Mouse (Mus musculus): ENCODE data around the gene Slc35e3. TPM values are rescaled to one million over a fixed set of nuclear protein-coding genes. Genes with fewer than 3 reads are reported as not detected.
A peak's percentile ranks its signal among the peaks of the same experiment; 100 is the strongest.
"Not testable (repeated sequence)": the region's sequence is repeated elsewhere in the genome, so short reads cannot be mapped to it uniquely, and the experiment has no call there.

Gene Slc35e3
- polyA plus RNA-seq, 1 experiment from 2014 or later: 22.2 TPM

DNA sequence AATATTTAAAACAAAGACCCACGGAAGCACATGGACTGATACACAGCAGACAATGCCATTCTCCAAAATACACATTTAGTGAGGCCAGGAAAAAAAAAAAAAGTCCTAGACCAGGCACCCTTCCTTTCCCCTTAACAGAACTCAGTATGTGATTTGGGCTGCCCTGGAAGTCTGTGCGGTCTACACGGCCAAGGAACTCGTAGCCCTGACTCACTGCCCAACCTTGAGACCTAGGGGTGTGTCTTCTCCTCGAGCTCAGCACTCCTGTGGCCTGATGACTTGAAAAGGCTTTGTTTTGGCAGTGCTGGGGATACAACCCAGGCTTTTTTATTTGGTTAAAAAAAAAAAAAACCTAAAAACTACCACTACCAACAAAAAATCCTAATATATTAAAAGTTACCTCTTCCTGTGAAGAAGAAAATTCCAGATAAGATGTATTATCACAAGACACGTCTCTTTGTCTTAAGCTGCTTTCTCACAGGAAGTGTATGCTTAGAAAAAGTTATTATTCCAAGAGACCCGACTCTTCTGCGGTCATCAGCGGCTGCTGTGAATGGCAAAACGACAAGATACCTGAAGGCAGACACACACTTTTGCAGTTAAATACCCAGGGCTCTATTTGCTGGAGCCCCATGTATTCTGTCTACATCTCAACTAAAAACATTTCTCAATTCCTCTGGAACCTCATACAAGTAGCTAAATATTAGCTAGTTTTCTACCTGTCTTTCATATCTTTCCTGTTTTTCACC lies 11.9 kb downstream of the Slc35e3 start:
- WGBS: 86% methylated on average over 9 of the region's 10 CpGs
- not testable (repeated sequence) for ATAC-seq (replicated peaks; ENCODE audit: insufficient number of reproducible peaks, low FRiP score, low TSS enrichment, low read depth); H3K36me3 ChIP-seq (replicated peaks; ENCODE audit: control insufficient read depth, insufficient read depth, low read depth, low read length); H3K9me3 ChIP-seq (replicated peaks; ENCODE audit: control insufficient read depth, low read length); H3K4me3 ChIP-seq (ENCODE audit: low read depth, low read length); H3K9ac ChIP-seq (replicated peaks; ENCODE audit: low read length); DNase-seq (ENCODE audit: low spot score); H3K4me2 ChIP-seq (ENCODE audit: low read depth, low read length); H3K4me1 ChIP-seq (ENCODE audit: control insufficient read depth, insufficient read depth, low read length); H3K27ac ChIP-seq (replicated peaks; ENCODE audit: low read depth, low read length); H3K27me3 ChIP-seq (ENCODE audit: control insufficient read depth, insufficient read depth, low read length)

- H3K4me3 ChIP-seq (ENCODE audit: low read depth, low read length); H3K9me3 ChIP-seq (replicated peaks; ENCODE audit: control insufficient read depth, low read length); DNase-seq (ENCODE audit: low spot score); H3K27ac ChIP-seq (replicated peaks; ENCODE audit: low read depth, low read length); H3K4me1 ChIP-seq (ENCODE audit: control insufficient read depth, insufficient read depth, low read length); H3K4me2 ChIP-seq (ENCODE audit: low read depth, low read length); H3K9ac ChIP-seq (replicated peaks; ENCODE audit: low read length); H3K36me3 ChIP-seq (replicated peaks; ENCODE audit: control insufficient read depth, insufficient read depth, low read depth, low read length); ATAC-seq (replicated peaks; ENCODE audit: insufficient number of reproducible peaks, low FRiP score, low TSS enrichment, low read depth); H3K27me3 ChIP-seq (ENCODE audit: control insufficient read depth, insufficient read depth, low read length): not testable (repeated sequence)
- WGBS: 85% methylated on average over 8 of the region's 8 CpGs
These were observed 12.5 kb downstream of the Slc35e3 start for GRCm38 (mm10) chr10:117733626-117734025.

- 85% methylated on average over 14 of the region's 14 CpGs for WGBS
- ATAC-seq (replicated peaks; ENCODE audit: insufficient number of reproducible peaks, low FRiP score, low TSS enrichment, low read depth) (no peak), DNase-seq (ENCODE audit: low spot score) (no peak)
- H3K27me3 ChIP-seq (ENCODE audit: control insufficient read depth, insufficient read depth, low read length): no peaks in the 10 kb centered on the region
- H3K4me1 ChIP-seq (ENCODE audit: control insufficient read depth, insufficient read depth, low read length): no peaks in the 10 kb centered on the region
- H3K9me3 ChIP-seq (replicated peaks; ENCODE audit: control insufficient read depth, low read length): no peaks in the 10 kb centered on the region
- no peak overlapping the region for H3K27ac ChIP-seq (replicated peaks; ENCODE audit: low read depth, low read length)
- no peaks in the 10 kb centered on the region; the same call in 1 of the 2 replicates for H3K36me3 ChIP-seq (replicated peaks; ENCODE audit: control insufficient read depth, insufficient read depth, low read depth, low read length)
- no peak overlapping the region for H3K9ac ChIP-seq (replicated peaks; ENCODE audit: low read length)
- H3K4me3 ChIP-seq (ENCODE audit: low read depth, low read length): no peak overlapping the region
- H3K4me2 ChIP-seq (ENCODE audit: low read depth, low read length): no peak overlapping the region
These were observed 13.1 kb downstream of the Slc35e3 start for GRCm38 (mm10) chr10:117732962-117733592.

GRCm38 (mm10) chr10:117732184-117732583 lies 14.0 kb downstream of the Slc35e3 start:
- no peak overlapping the region for H3K4me2 ChIP-seq (ENCODE audit: low read depth, low read length)
- H3K4me3 ChIP-seq (ENCODE audit: low read depth, low read length): no peak overlapping the region
- H3K27me3 ChIP-seq (ENCODE audit: control insufficient read depth, insufficient read depth, low read length): no peaks in the 10 kb centered on the region
- DNase-seq (ENCODE audit: low spot score) (no peak), ATAC-seq (replicated peaks; ENCODE audit: insufficient number of reproducible peaks, low FRiP score, low TSS enrichment, low read depth) (no peak)
- no peak overlapping the region for H3K9ac ChIP-seq (replicated peaks; ENCODE audit: low read length)
- H3K27ac ChIP-seq (replicated peaks; ENCODE audit: low read depth, low read length): no peak overlapping the region
- H3K36me3 ChIP-seq (replicated peaks; ENCODE audit: control insufficient read depth, insufficient read depth, low read depth, low read length): no peaks in the 10 kb centered on the region; the same call in 1 of the 2 replicates
- WGBS: 89% methylated on average over 5 of the region's 5 CpGs
- no peaks in the 10 kb centered on the region for H3K4me1 ChIP-seq (ENCODE audit: control insufficient read depth, insufficient read depth, low read length)
- H3K9me3 ChIP-seq (replicated peaks; ENCODE audit: control insufficient read depth, low read length): no peaks in the 10 kb centered on the region

GRCm38 (mm10) chr10:117731244-117732101 lies 14.7 kb downstream of the Slc35e3 start:
- no peak for ATAC-seq (replicated peaks; ENCODE audit: insufficient number of reproducible peaks, low FRiP score, low TSS enrichment, low read depth)
- Histone ChIP-seq H3K4me2 (ENCODE audit: low read depth, low read length) (no peak overlapping the region), H3K27ac (replicated peaks; ENCODE audit: low read depth, low read length) (no peak overlapping the region), H3K27me3 (ENCODE audit: control insufficient read depth, insufficient read depth, low read length) (no peaks in the 10 kb centered on the region), H3K4me3 (ENCODE audit: low read depth, low read length) (no peak overlapping the region), H3K9ac (replicated peaks; ENCODE audit: low read length) (no peak overlapping the region), H3K9me3 (replicated peaks; ENCODE audit: control insufficient read depth, low read length) (no peaks in the 10 kb centered on the region), H3K4me1 (ENCODE audit: control insufficient read depth, insufficient read depth, low read length) (no peaks in the 10 kb centered on the region), H3K36me3 (replicated peaks; ENCODE audit: control insufficient read depth, insufficient read depth, low read depth, low read length) (no peaks in the 10 kb centered on the region; the same call in 1 of the 2 replicates)
- WGBS: 59% methylated on average over 14 of the region's 15 CpGs
- DNase-seq (ENCODE audit: low spot score): peak; percentile 23

GRCm38 (mm10) chr10:117730637-117731203 lies 15.4 kb downstream of the Slc35e3 start:
- Histone ChIP-seq H3K27me3 (ENCODE audit: control insufficient read depth, insufficient read depth, low read length) (no peaks in the 10 kb centered on the region), H3K36me3 (replicated peaks; ENCODE audit: control insufficient read depth, insufficient read depth, low read depth, low read length) (no peaks in the 10 kb centered on the region), H3K9ac (replicated peaks; ENCODE audit: low read length) (no peak overlapping the region), H3K4me1 (ENCODE audit: control insufficient read depth, insufficient read depth, low read length) (no peaks in the 10 kb centered on the region), H3K27ac (replicated peaks; ENCODE audit: low read depth, low read length) (no peak overlapping the region), H3K4me2 (ENCODE audit: low read depth, low read length) (no peak overlapping the region), H3K9me3 (replicated peaks; ENCODE audit: control insufficient read depth, low read length) (no peaks in the 10 kb centered on the region), H3K4me3 (ENCODE audit: low read depth, low read length) (no peak overlapping the region)
- WGBS: 91% methylated on average over 12 of the region's 12 CpGs
- ATAC-seq (replicated peaks; ENCODE audit: insufficient number of reproducible peaks, low FRiP score, low TSS enrichment, low read depth) (no peak), DNase-seq (ENCODE audit: low spot score) (no peak)

DNA sequence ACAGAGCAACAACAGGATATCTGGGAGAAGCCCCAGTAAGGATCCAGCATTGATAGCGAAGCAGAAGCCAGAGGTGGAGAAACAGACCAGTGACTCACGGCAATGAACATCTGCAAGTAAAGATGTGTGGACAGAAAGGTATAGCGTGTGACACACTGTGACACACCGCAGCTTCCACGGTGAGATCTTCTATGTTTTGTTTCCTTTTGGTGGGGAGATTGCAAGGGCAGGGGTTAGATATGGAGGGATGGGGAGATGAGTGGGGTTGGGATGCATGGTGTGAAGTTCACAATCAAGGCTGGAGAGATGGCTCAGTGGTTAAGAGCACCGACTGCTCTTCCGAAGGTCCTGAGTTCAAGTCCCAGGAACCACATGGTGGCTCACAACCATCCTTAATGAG lies 16.0 kb downstream of the Slc35e3 start:
- Histone ChIP-seq H3K4me2 (ENCODE audit: low read depth, low read length) (no peak overlapping the region), H3K27me3 (ENCODE audit: control insufficient read depth, insufficient read depth, low read length) (no peaks in the 10 kb centered on the region), H3K36me3 (replicated peaks; ENCODE audit: control insufficient read depth, insufficient read depth, low read depth, low read length) (no peaks in the 10 kb centered on the region), H3K27ac (replicated peaks; ENCODE audit: low read depth, low read length) (no peak overlapping the region), H3K9ac (replicated peaks; ENCODE audit: low read length) (no peak overlapping the region), H3K9me3 (replicated peaks; ENCODE audit: control insufficient read depth, low read length) (no peaks in the 10 kb centered on the region), H3K4me3 (ENCODE audit: low read depth, low read length) (no peak overlapping the region), H3K4me1 (ENCODE audit: control insufficient read depth, insufficient read depth, low read length) (no peaks in the 10 kb centered on the region)
- 92% methylated on average over 7 of the region's 7 CpGs for WGBS
- no peak for DNase-seq (ENCODE audit: low spot score)
- no peak for ATAC-seq (replicated peaks; ENCODE audit: insufficient number of reproducible peaks, low FRiP score, low TSS enrichment, low read depth)

All from embryonic facial prominence, embryonic 11.5 days (tissue).